In the genomic region with DNA sequence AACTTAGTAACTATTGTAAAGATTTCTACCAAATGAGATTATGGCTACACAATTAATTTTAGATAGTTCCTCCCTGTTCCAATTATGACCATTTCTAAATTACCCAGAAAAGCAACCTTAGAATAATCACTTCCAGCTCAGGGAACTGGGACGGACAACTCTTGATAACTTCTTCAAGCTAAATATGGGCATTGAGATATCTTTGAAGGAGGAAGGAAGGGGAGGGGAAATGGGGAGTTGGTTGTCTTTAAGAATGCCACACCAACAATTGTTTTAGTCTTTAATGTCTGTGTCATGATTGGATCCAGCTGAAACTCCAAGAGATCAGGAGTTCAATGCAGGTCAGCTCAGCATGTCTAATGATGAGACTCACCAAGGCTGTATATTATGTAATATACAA, we compare ENCODE assay signal across 23 mouse cellular contexts. TPM values are rescaled to one million over a fixed set of nuclear protein-coding genes. Genes with fewer than 3 reads are reported as not detected.
DNase-seq lines count a peak whose midpoint lies in the region; ATAC-seq and TF ChIP-seq lines count a peak whose summit lies in the region.
"Had no signal": no experiment of that assay in that cellular context is flagged by ENCODE, and none has a peak within 500 bp of the region (broad histone marks: within the 10 kb centered on the region; RNA-seq: fewer than 3 reads in every experiment).

No protein-coding gene starts in this region.

- H3K36me3 ChIP-seq in liver, postnatal 0 days (replicated peaks; ENCODE audit: insufficient read depth, low read length): no peaks in the 10 kb centered on the region
- no peaks in the 10 kb centered on the region for H3K36me3 ChIP-seq in G1E (replicated peaks)
- H3K36me3 ChIP-seq in hindbrain, postnatal 0 days (ENCODE audit: insufficient read depth, low read length): no peaks in the 10 kb centered on the region
- H3K36me3 ChIP-seq: embryonic facial prominence, embryonic 15.5 days; forebrain, embryonic 10.5 days; heart, embryonic 13.5 days; intestine, embryonic 15.5 days had no signal

- 31% methylated on average over 1 of the region's 1 CpGs for WGBS in liver, postnatal 0 days (ENCODE audit: insufficient replicate concordance)
- 79% methylated on average over 1 of the region's 1 CpGs for WGBS in hindbrain, postnatal 0 days

- no peak for ATAC-seq in liver, postnatal 0 days
- ATAC-seq in G1E (ENCODE audit: extremely low read depth, insufficient number of reproducible peaks, low FRiP score, poor library complexity, severe bottlenecking): peak; percentile 67
- peak; percentile 73 for ATAC-seq in megakaryocyte-erythroid progenitor cell, adult 5-6 weeks (replicated peaks; ENCODE audit: low FRiP score, low TSS enrichment, poor library complexity, severe bottlenecking)
- ATAC-seq in hindbrain, postnatal 0 days: no peak
- ATAC-seq: forebrain, embryonic 14.5 days; hindbrain, embryonic 16.5 days; intestine, embryonic 15.5 days had no signal

- DNase-seq in liver, postnatal 0 days: no peak
- DNase-seq in liver (no peak), G1E (ENCODE audit: low spot score) (no peak)
- DNase-seq in c-Kit-positive CD71-positive TER-119-positive erythroid progenitor cells, embryonic 14.5 days (ENCODE audit: low spot score): peak; percentile 43
- no peak for DNase-seq in hindbrain, postnatal 0 days (ENCODE audit: low spot score)
- DNase-seq in natural killer cell, adult 2 months (ENCODE audit: low spot score in 2 of 2): no peak
- no peak for DNase-seq in adrenal gland, postnatal 10 days
- DNase-seq: adrenal gland, adult 2 months; adrenal gland, postnatal 36 days; cerebellum, adult 11-12 months; cerebellum, adult 9-10 months; cerebellum, postnatal 36 days; embryo, embryonic 11 days; gastrocnemius, postnatal 36 days; heart, postnatal 36 days had no signal

- no peaks in the 10 kb centered on the region for H3K9me3 ChIP-seq in liver, postnatal 0 days (ENCODE audit: low read length)
- H3K9me3 ChIP-seq in G1E (replicated peaks): peaks cover 16% of the 10 kb centered on the region
- H3K9me3 ChIP-seq in hindbrain, postnatal 0 days (ENCODE audit: low read length): peaks cover 3% of the 10 kb centered on the region; the same call in 1 of the 2 replicates
- H3K9me3 ChIP-seq: embryonic facial prominence, embryonic 15.5 days; forebrain, embryonic 10.5 days; heart, embryonic 13.5 days; intestine, embryonic 15.5 days had no signal

- H3K4me3 ChIP-seq in liver, postnatal 0 days (ENCODE audit: low read depth, low read length): no peak overlapping the region
- H3K4me3 ChIP-seq in G1E (ENCODE audit: low read depth, low read length): no peak overlapping the region
- H3K4me3 ChIP-seq in hindbrain, postnatal 0 days (ENCODE audit: low read length): no peak overlapping the region
- H3K4me3 ChIP-seq: embryonic facial prominence, embryonic 15.5 days; erythroblast, embryonic 14.5 days; forebrain, embryonic 10.5 days; heart, embryonic 13.5 days; intestine, embryonic 15.5 days had no signal

- no peak overlapping the region for H3K4me2 ChIP-seq in liver, postnatal 0 days (ENCODE audit: low read depth, low read length)
- no peak overlapping the region for H3K4me2 ChIP-seq in hindbrain, postnatal 0 days (ENCODE audit: low read depth, low read length)
- H3K4me2 ChIP-seq: embryonic facial prominence, embryonic 15.5 days; heart, embryonic 13.5 days; intestine, embryonic 15.5 days had no signal

- no peak overlapping the region for H3K9ac ChIP-seq in liver, postnatal 0 days (replicated peaks)
- no peak overlapping the region for H3K9ac ChIP-seq in hindbrain, postnatal 0 days (replicated peaks; ENCODE audit: low read length)
- H3K9ac ChIP-seq: embryonic facial prominence, embryonic 15.5 days; heart, embryonic 13.5 days; intestine, embryonic 15.5 days had no signal

- peak; percentile 24; the same call in 1 of the 2 replicates for TF ChIP-seq EP300 in liver, postnatal 0 days (IDR thresholded peaks at IDR 0.05; ENCODE audit: low read depth)

- H3K27ac ChIP-seq in liver, postnatal 0 days (ENCODE audit: low read depth): no peak overlapping the region
- H3K27ac ChIP-seq in hindbrain, postnatal 0 days: no peak overlapping the region
- H3K27ac ChIP-seq: embryonic facial prominence, embryonic 15.5 days; forebrain, embryonic 10.5 days; heart, embryonic 13.5 days; intestine, embryonic 15.5 days had no signal

- no peaks in the 10 kb centered on the region for H3K27me3 ChIP-seq in liver, postnatal 0 days (ENCODE audit: insufficient read depth, low read length)
- H3K27me3 ChIP-seq in G1E (ENCODE audit: insufficient read depth, low read length): no peaks in the 10 kb centered on the region
- H3K27me3 ChIP-seq in hindbrain, postnatal 0 days (ENCODE audit: insufficient read depth, low read length): no peaks in the 10 kb centered on the region
- H3K27me3 ChIP-seq: embryonic facial prominence, embryonic 15.5 days; heart, embryonic 13.5 days; intestine, embryonic 15.5 days had no signal

- H3K4me1 ChIP-seq in liver, postnatal 0 days (ENCODE audit: insufficient read depth): peaks cover 9% of the 10 kb centered on the region
- H3K4me1 ChIP-seq in G1E (ENCODE audit: insufficient read depth, low read depth, low read length): peaks cover 37% of the 10 kb centered on the region
- H3K4me1 ChIP-seq in hindbrain, postnatal 0 days (ENCODE audit: insufficient read depth, low read length): no peaks in the 10 kb centered on the region
- H3K4me1 ChIP-seq: embryonic facial prominence, embryonic 15.5 days; forebrain, embryonic 10.5 days; heart, embryonic 13.5 days; intestine, embryonic 15.5 days had no signal

- no peak for TF ChIP-seq CTCF in liver, postnatal 0 days (IDR thresholded peaks at IDR 0.05; ENCODE audit: low read depth)
- TF ChIP-seq CTCF in G1E (IDR thresholded peaks at IDR 0.05; ENCODE audit: low read depth, low read length): no peak
- no peak for TF ChIP-seq CTCF in hindbrain, postnatal 0 days (IDR thresholded peaks at IDR 0.05; ENCODE audit: low read depth)

RNA-seq across cellular contexts. Expression of a gene that starts 56.4 kb away (rescaled TPM):
- polyA plus RNA-seq in liver, postnatal 0 days (2015; fragmentation: Nextera tagmentation; extraction: Ambion mirVana): 4.3 and 4.9 TPM in 2 replicates
- total RNA-seq in G1E (2014; fragmentation: Nextera tagmentation) (42.9 and 61.4 TPM in 2 replicates), G1E (2017) (55.4 and 58.4 TPM in 2 replicates)
- 1.4 and 1.7 TPM in 2 replicates for polyA plus RNA-seq in G1E (2012)
- total RNA-seq in megakaryocyte-erythroid progenitor cell, adult 5-6 weeks (2014; fragmentation: Nextera tagmentation): 21.8 and 42.9 TPM in 2 replicates
- total RNA-seq in megakaryocyte-erythroid progenitor cell, adult 5-6 weeks (2017): 52.1 and 58.8 TPM in 2 replicates
- total RNA-seq in hindbrain, postnatal 0 days (2014; rRNA removed): 16.9 and 23.8 TPM in 2 replicates
- polyA plus RNA-seq in hindbrain, postnatal 0 days (2015; fragmentation: Nextera tagmentation; extraction: Ambion mirVana): 5.7 and 6.6 TPM in 2 replicates
- 10 to 100 TPM; 29.9 to 39.0 TPM for total RNA-seq in adrenal gland, postnatal 10 days (2021)

Comparison
In these comparisons a context has a peak if more than half of its experiments do, and no peak if none do; other contexts are left out.
1. ATAC-seq: peak in G1E (single experiment) and megakaryocyte-erythroid progenitor cell, adult 5-6 weeks (single experiment); none in liver, postnatal 0 days (single experiment) and hindbrain, postnatal 0 days (single experiment).